Mouse (Mus musculus) heart, embryonic 12.5 days (tissue): ENCODE measurements around the gene Atp8a1. TPM values are rescaled to one million over a fixed set of nuclear protein-coding genes. Genes with fewer than 3 reads are reported as not detected.
A peak's percentile ranks its signal among the peaks of the same experiment; 100 is the strongest.
"Not testable (repeated sequence)": the region's sequence is repeated elsewhere in the genome, so short reads cannot be mapped to it uniquely, and the experiment has no call there.

Source experiments
- ATAC-seq: fragments of 200-750 bp; cut with Nextera tagmentation; 2 replicates; pipeline ENCODE4 v1.8.0; 2017; ENCODE audit warnings: moderate TSS enrichment, moderate library complexity; ENCODE audit not compliant: insufficient number of reproducible peaks, low FRiP score
- H3K27ac ChIP-seq: fragments of 300-500 bp; sonication (generic); 2 replicates; pipeline ENCODE4 v1.5.1; 2016; ENCODE audit warnings: mild to moderate bottlenecking, moderate library complexity; ENCODE audit not compliant: poor library complexity, severe bottlenecking
- H3K27me3 ChIP-seq: fragments of 300-500 bp; sonication (generic); replicated peaks from 2 replicates; pipeline ENCODE4 v1.6.1; 2016; ENCODE audit warnings: mild to moderate bottlenecking, moderate library complexity
- H3K36me3 ChIP-seq: fragments of 300-500 bp; sonication (generic); 2 replicates; pipeline ENCODE4 v1.6.1; 2016; ENCODE audit warnings: mild to moderate bottlenecking, moderate library complexity
- H3K4me1 ChIP-seq: fragments of 300-500 bp; sonication (generic); replicated peaks from 2 replicates; pipeline ENCODE4 v1.6.1; 2016; ENCODE audit warnings: mild to moderate bottlenecking
- H3K4me2 ChIP-seq: fragments of 300-500 bp; sonication (generic); 2 replicates; pipeline ENCODE4 v1.6.1; 2016; ENCODE audit warnings: mild to moderate bottlenecking, moderate library complexity
- H3K4me3 ChIP-seq: fragments of 300-500 bp; sonication (generic); 2 replicates; pipeline ENCODE4 v1.5.1; 2016; ENCODE audit warnings: mild to moderate bottlenecking
- H3K9ac ChIP-seq: fragments of 300-500 bp; sonication (generic); 2 replicates; pipeline ENCODE4 v1.6.1; 2016; ENCODE audit warnings: mild to moderate bottlenecking, moderate library complexity
- H3K9me3 ChIP-seq: fragments of 300-500 bp; sonication (generic); replicated peaks from 2 replicates; pipeline ENCODE4 v1.6.1; 2016; ENCODE audit warnings: mild to moderate bottlenecking, moderate library complexity
- WGBS: fragments of 180-500 bp; shearing (Covaris S2); methylation state at CpG from one replicate; pipeline ENCODE4 v1.1.7; 2016; 5-methylcytosine and 5-hydroxymethylcytosine counted together
- polyA plus RNA-seq: library from polyadenylated mRNA; unstranded; fragments of >200 nt; fragmentation: Nextera tagmentation; extraction: Ambion mirVana; gene quantifications from 2 replicates; pipeline ENCODE4 v1.2.1, GENCODE M21; 2016

The Atp8a1 gene
- polyA plus RNA-seq, 1 experiment from 2014 or later = 16.8 TPM

DNA sequence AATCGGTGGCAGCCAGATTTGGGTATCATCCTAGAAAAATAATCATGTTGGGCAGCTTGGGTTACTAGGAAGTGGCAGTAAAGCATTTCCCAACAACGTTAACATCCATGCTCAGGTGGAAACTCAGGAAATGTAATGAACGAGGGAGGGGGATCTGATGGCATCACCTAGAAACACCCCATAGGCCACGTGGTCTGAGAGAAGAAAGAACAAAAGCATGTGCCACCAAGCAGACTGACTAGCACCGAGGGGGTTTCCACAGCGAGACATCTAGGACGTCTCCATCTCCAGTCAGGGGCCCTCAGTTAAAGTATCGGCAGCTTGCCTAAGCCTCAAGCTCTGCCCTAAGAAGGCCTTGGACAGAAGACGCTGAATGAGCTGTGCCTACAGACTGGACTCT is 21.0 kb downstream of the Atp8a1 start:
- no peak overlapping the region for H3K9ac ChIP-seq
- H3K4me3 ChIP-seq = no peak overlapping the region
- H3K4me2 ChIP-seq = no peak overlapping the region
- no peak for ATAC-seq
- WGBS = 85% methylated on average over 9 of the region's 9 CpGs
- no peak overlapping the region for H3K27ac ChIP-seq
- H3K27me3 ChIP-seq = no peaks in the 10 kb centered on the region
- no peaks in the 10 kb centered on the region for H3K36me3 ChIP-seq
- H3K9me3 ChIP-seq = no peaks in the 10 kb centered on the region
- H3K4me1 ChIP-seq = peaks cover 9% of the 10 kb centered on the region

DNA sequence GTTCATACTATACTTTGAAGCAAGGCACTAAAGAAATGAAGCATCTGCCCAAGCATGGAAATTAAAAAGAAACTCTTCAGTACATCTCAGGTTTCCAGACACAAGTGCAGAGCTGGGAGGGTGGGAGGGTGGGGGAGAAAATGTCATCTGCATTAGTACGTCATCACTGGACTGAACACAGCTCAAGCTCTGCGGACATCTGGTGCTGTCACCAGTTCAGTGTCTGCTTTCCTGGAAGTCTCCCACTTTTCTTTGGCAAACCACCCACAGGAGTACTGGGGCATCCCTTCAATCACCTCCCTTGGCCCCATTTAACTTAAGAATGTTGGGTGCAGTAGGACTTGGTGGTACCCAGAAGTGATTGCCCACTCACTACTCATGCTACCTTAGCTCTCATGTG is 22.6 kb downstream of the Atp8a1 start:
- no peaks in the 10 kb centered on the region for H3K9me3 ChIP-seq
- no peak overlapping the region for H3K4me2 ChIP-seq
- H3K36me3 ChIP-seq = no peaks in the 10 kb centered on the region
- H3K9ac ChIP-seq = no peak overlapping the region
- 76% methylated on average over 2 of the region's 2 CpGs for WGBS
- H3K27me3 ChIP-seq = no peaks in the 10 kb centered on the region
- H3K4me3 ChIP-seq = no peak overlapping the region
- no peak for ATAC-seq
- peaks cover 10% of the 10 kb centered on the region for H3K4me1 ChIP-seq
- no peak overlapping the region for H3K27ac ChIP-seq

DNA sequence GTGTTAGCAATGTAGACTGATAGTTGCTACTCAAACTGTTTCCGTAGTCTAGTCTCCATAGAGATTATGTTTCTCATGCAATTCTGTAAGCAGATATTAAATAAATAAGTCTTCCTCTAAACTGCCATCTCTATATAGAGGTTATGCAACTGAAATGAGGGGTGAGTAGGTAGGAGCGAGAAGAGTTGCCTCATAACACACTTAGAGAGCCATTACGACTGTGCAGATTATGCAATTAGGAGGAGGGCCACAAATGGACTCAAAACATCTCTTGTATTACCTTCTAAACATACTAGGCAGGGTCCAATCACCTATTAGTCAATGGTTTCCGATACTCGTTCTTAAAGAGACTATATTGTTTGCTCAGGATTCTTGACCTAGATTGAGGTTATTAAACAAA is 23.5 kb downstream of the Atp8a1 start:
- Histone ChIP-seq H3K27ac (no peak overlapping the region), H3K36me3 (no peaks in the 10 kb centered on the region), H3K9me3 (no peaks in the 10 kb centered on the region), H3K4me2 (no peak overlapping the region), H3K27me3 (no peaks in the 10 kb centered on the region), H3K4me3 (no peak overlapping the region), H3K9ac (no peak overlapping the region), H3K4me1 (peaks cover 10% of the 10 kb centered on the region)
- no peak for ATAC-seq
- WGBS = 87% methylated on average over 5 of the region's 5 CpGs

DNA sequence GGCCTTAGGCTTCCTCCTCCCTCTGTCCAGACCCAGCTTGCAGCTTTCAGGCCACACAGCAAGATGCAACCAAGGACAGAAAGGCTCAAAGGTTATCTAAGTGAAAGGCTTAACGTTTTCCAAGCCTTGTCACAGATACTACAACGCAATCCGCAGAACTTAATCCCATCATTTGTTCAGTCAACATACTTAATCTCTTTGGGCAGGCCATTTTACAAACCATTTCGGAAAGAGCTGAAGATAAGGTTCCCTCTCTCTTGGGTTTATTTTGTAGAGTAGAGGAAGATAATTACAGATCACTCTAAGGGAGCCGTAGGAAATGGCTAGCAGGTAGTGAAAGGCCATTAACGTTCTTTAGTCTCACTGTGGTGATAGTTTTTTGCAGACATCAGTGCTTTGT is 24.6 kb downstream of the Atp8a1 start:
- Histone ChIP-seq H3K9ac (no peak overlapping the region), H3K4me3 (no peak overlapping the region), H3K4me1 (peaks cover 10% of the 10 kb centered on the region), H3K27ac (no peak overlapping the region), H3K4me2 (no peak overlapping the region), H3K27me3 (no peaks in the 10 kb centered on the region), H3K9me3 (no peaks in the 10 kb centered on the region), H3K36me3 (no peaks in the 10 kb centered on the region)
- WGBS = 22% methylated on average over 6 of the region's 6 CpGs
- ATAC-seq = no peak

DNA sequence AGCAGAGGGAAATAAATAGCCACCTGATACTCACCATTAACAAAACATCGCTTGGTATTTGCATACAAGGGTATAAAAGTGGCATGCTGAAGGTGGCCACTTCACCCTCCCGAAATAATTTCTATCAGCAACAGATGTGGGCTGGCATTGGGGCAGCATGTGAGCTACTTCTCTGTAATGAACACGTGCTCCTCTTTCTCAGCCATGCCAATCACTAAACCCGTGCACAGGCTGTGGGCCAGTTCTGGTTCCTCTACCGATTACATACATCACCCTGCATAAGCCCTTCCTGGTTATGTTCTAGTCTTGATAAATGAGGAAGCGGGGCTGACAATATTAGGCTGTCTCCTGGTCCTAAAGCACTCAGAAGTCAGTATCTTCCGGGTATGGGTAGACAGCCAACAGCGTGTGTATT is 25.2 kb downstream of the Atp8a1 start:
- no peak for ATAC-seq
- H3K36me3 ChIP-seq = no peaks in the 10 kb centered on the region
- WGBS = 85% methylated on average over 8 of the region's 8 CpGs
- no peaks in the 10 kb centered on the region for H3K27me3 ChIP-seq
- H3K4me2 ChIP-seq = no peak overlapping the region
- H3K4me3 ChIP-seq = no peak overlapping the region
- H3K4me1 ChIP-seq = peaks cover 10% of the 10 kb centered on the region
- no peak overlapping the region for H3K27ac ChIP-seq
- no peaks in the 10 kb centered on the region for H3K9me3 ChIP-seq
- H3K9ac ChIP-seq = no peak overlapping the region

DNA sequence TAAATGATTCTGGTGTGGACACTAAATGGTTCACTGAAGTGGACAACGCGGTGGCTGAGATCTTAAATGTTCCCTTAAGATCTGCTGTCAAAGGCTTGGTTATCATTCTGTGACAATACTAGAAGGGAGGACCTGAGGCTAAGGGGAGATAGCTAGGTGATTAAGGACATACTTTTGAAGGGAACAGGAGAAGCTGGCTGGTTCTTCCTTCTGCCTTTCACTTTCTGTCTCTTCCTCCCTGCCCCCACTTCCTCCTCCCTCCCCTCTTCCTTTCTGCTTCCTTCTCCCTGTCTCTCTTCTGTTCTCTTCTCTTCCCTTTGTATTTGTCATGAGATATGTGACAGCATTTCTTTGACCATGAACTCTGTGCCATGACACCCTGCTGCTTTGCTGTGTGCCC is 26.0 kb downstream of the Atp8a1 start:
- H3K36me3 ChIP-seq = no peaks in the 10 kb centered on the region
- H3K4me1 ChIP-seq = peaks cover 10% of the 10 kb centered on the region
- no peaks in the 10 kb centered on the region for H3K9me3 ChIP-seq
- no peak overlapping the region for H3K27ac ChIP-seq
- WGBS = 65% methylated on average over 2 of the region's 2 CpGs
- H3K4me3 ChIP-seq = no peak overlapping the region
- no peak overlapping the region for H3K4me2 ChIP-seq
- H3K27me3 ChIP-seq = no peaks in the 10 kb centered on the region
- ATAC-seq = no peak
- no peak overlapping the region for H3K9ac ChIP-seq

DNA sequence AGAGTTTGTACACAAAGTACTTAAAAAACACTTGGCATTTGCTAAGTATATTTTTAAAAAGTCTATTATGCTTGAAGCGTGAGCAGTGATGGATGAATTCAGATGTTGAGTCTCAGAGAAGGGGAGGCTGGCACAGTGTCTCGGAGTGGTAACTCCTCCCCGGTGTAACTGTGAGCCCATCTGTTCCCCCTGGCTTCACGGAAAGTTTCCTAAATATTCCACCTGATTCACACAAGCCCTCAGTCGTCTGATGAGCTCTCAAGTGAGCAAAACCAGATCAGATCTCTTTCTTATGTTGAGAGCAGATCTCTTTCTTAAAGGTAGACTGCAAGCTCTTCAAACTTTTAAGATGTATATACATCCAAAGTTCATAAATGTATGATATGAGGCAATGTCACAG is 27.8 kb downstream of the Atp8a1 start:
- Histone ChIP-seq H3K9me3 (no peaks in the 10 kb centered on the region), H3K36me3 (no peaks in the 10 kb centered on the region), H3K4me2 (no peak overlapping the region), H3K27me3 (no peaks in the 10 kb centered on the region), H3K27ac (no peak overlapping the region), H3K4me3 (no peak overlapping the region), H3K4me1 (peaks cover 16% of the 10 kb centered on the region), H3K9ac (no peak overlapping the region)
- 77% methylated on average over 5 of the region's 5 CpGs for WGBS
- no peak for ATAC-seq

DNA sequence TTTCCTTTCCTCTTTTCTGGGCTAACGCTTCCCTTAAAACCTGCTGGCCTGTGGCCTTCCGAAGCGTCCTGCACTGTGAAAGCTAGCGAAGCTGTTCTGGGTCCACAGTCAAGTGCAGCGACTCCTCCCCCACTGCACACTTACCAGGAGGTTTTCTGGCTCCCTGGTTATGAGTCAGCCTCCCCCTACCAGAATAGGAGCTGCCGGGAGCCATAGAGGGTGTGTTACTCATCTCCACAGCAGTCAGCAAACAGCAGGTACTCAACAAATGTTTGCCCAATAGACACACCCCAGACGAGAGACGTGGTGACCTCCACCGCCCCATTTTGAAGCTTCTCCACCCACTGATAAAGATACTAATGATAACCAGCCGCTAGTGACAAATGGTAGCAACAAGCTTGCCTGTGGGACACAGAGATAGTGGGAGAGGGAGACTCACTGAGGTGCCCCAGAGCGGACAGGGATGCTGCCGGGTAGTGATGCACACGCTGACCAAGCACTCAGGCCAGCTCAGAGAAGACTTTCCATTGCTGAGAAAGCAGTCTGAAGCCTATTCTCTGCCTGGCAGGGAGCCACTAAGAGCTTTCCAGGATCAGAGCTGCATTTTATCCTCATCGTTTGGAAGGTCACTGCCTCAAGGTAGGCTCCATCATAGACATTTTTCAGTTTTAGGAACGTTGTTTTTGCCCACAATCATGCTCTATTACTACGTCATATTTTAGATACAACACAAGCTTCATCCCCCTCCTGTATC is 31.5 kb downstream of the Atp8a1 start:
- peak overlapping the region; percentile 3; the same call in 1 of the 2 replicates for H3K9ac ChIP-seq

DNA sequence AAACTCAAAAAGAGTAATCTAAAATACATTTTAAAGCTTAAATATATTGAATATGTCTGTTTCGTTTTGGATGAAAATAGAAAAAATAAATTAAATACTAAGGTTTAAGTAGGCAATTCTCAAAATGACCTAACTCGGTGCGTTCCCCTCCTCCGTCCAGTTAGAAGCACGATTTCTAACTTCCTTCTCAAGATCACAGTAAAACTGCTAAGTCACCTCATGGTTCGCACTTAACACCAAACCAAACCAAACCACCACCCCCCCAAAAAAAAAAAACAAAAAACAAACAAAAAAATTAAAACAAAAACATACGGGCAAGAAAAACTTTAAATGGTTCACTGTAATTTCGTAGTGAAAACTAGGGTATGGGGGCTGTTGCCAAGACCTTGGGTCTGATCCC is 32.2 kb downstream of the Atp8a1 start:
- not testable (repeated sequence) for ATAC-seq
- H3K4me3 ChIP-seq = peak overlapping the region; percentile 22
- peak overlapping the region; percentile 61 for H3K4me2 ChIP-seq

More for the DNA sequence above, 31.5 kb downstream of the Atp8a1 start:
- 15% methylated on average over 16 of the region's 16 CpGs for whole genome bisulfite sequencing
- peaks cover 6% of the 10 kb centered on the region for H3K4me1 ChIP-seq
- H3K4me3 ChIP-seq = peak overlapping the region; percentile 22
- ATAC-seq = peak; percentile 90
- no peaks in the 10 kb centered on the region for H3K36me3 ChIP-seq
- H3K27me3 ChIP-seq = no peaks in the 10 kb centered on the region
- H3K4me2 ChIP-seq = peak overlapping the region; percentile 61
- H3K9me3 ChIP-seq = no peaks in the 10 kb centered on the region
- peak overlapping the region; percentile 48 for H3K27ac ChIP-seq

DNA sequence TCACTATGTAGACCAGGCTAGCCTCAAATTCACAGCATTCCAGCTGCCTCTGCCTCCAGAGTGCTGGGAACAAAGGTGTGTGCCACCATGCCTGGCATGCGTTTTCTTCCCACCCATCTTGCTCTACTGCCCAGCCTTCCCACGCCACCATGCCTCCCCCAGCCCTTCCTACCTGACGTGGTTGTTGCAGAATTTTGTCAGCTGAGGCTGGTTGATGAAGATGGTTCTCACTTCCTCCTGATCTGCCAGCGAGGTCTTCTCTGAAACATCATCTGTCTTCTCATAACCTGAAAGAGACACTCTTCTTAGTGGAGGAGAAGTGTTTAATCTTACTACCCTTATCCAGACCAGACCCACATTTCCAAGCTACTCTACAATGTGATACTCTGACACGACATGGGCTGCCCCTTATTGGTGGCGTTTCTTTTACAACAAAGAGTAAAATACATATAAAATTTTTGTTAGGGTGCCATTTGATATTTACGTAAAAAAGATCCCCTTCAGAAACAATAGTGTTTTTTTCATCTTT is 32.7 kb downstream of the Atp8a1 start:
- H3K9me3 ChIP-seq = no peaks in the 10 kb centered on the region
- no peaks in the 10 kb centered on the region for H3K27me3 ChIP-seq
- no peak overlapping the region for H3K9ac ChIP-seq
- 83% methylated on average over 7 of the region's 7 CpGs for WGBS
- peaks cover 6% of the 10 kb centered on the region for H3K4me1 ChIP-seq
- no peaks in the 10 kb centered on the region for H3K36me3 ChIP-seq
- H3K4me2 ChIP-seq = no peak overlapping the region
- no peak for ATAC-seq
- peak overlapping the region; percentile 25 for H3K4me3 ChIP-seq
- H3K27ac ChIP-seq = no peak overlapping the region

More for the DNA sequence above, 32.2 kb downstream of the Atp8a1 start:
- whole genome bisulfite sequencing = 63% methylated on average over 8 of the region's 8 CpGs
- H3K27me3 ChIP-seq, H3K4me1 ChIP-seq, H3K36me3 ChIP-seq, H3K9me3 ChIP-seq: not testable (repeated sequence)
- Histone ChIP-seq H3K9ac (0 out of 2 replicates have a peak overlapping the region, but pooled peaks have one; percentile 3), H3K27ac (peak overlapping the region; percentile 48)

DNA sequence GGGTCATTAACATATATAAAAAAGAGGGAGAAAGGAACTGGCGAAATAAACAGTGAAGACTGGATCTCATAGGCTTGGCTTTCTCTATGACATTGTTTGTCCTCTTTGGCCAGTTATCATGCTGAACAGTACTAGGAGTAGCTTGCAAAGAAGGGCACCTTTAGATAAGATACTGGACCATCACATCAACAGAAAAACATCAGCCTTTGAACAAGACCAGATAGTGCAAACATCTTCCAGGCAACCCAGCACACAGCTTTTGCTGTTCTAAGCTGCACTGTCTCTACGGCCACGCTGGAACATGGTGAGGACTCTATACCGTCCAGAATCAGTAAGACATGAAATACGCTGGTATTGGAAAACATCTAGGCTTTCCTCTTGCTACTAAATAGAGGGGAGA is 33.9 kb downstream of the Atp8a1 start:
- peaks cover 6% of the 10 kb centered on the region for H3K4me1 ChIP-seq
- ATAC-seq = peak; percentile 72
- no peaks in the 10 kb centered on the region for H3K9me3 ChIP-seq
- no peak overlapping the region; the same call in 1 of the 2 replicates for H3K4me2 ChIP-seq
- H3K27me3 ChIP-seq = no peaks in the 10 kb centered on the region
- 80% methylated on average over 5 of the region's 5 CpGs for WGBS
- H3K4me3 ChIP-seq = peak overlapping the region; percentile 25; the same call in 1 of the 2 replicates
- 0 out of 2 replicates have a peak overlapping the region, but pooled peaks have one; percentile 23 for H3K27ac ChIP-seq
- H3K36me3 ChIP-seq = no peaks in the 10 kb centered on the region
- H3K9ac ChIP-seq = no peak overlapping the region
